Comparison of ENCODE assay signal across 10 mouse cellular contexts in genomic region chr8:109416327-109417100, GRCm38 (mm10).
DNase-seq lines count a peak whose midpoint lies in the region; ATAC-seq and TF ChIP-seq lines count a peak whose summit lies in the region.
"Had no signal": no experiment of that assay in that cellular context is flagged by ENCODE, and none has a peak within 500 bp of the region (broad histone marks: within the 10 kb centered on the region; RNA-seq: fewer than 3 reads in every experiment).

No protein-coding gene starts in this region.

- H3K4me3 ChIP-seq in lung, embryonic 14.5 days (ENCODE audit: low read depth, low read length): no peak overlapping the region
- no peak overlapping the region for H3K4me3 ChIP-seq in lung, adult 2 months (replicated peaks; ENCODE audit: extremely low read depth, low read depth, low read length)
- H3K4me3 ChIP-seq in hindbrain, embryonic 10.5 days: no peak overlapping the region
- no peak overlapping the region for H3K4me3 ChIP-seq in limb, embryonic 12.5 days (replicated peaks)
- H3K4me3 ChIP-seq: stomach, embryonic 15.5 days had no signal

- H3K9me3 ChIP-seq in lung, embryonic 14.5 days (ENCODE audit: low read depth, low read length): no peaks in the 10 kb centered on the region
- no peaks in the 10 kb centered on the region for H3K9me3 ChIP-seq in hindbrain, embryonic 10.5 days
- H3K9me3 ChIP-seq in limb, embryonic 12.5 days: no peaks in the 10 kb centered on the region
- H3K9me3 ChIP-seq: stomach, embryonic 15.5 days had no signal

- 49% methylated on average over 17 of the region's 17 CpGs for WGBS in lung, embryonic 14.5 days
- 56% methylated on average over 17 of the region's 17 CpGs for WGBS in lung, adult 2 months
- WGBS in hindbrain, embryonic 10.5 days: 74% methylated on average over 17 of the region's 17 CpGs
- WGBS in limb, embryonic 12.5 days: 66% methylated on average over 17 of the region's 17 CpGs

- no peaks in the 10 kb centered on the region for H3K4me1 ChIP-seq in lung, embryonic 14.5 days (ENCODE audit: insufficient read depth)
- H3K4me1 ChIP-seq in lung, adult 2 months (ENCODE audit: control insufficient read depth, insufficient read depth, low read length): no peaks in the 10 kb centered on the region
- H3K4me1 ChIP-seq in hindbrain, embryonic 10.5 days (replicated peaks): peaks cover 39% of the 10 kb centered on the region
- peaks cover 16% of the 10 kb centered on the region for H3K4me1 ChIP-seq in limb, embryonic 12.5 days (replicated peaks)
- H3K4me1 ChIP-seq: stomach, embryonic 15.5 days had no signal

- TF ChIP-seq POLR2A in lung, adult 2 months (IDR thresholded peaks at IDR 0.05; ENCODE audit: borderline replicate concordance, extremely low read depth, low read depth, low read length): no peak

- no peak for ATAC-seq in lung, embryonic 14.5 days (ENCODE audit: insufficient read depth)
- no peak for ATAC-seq in limb, embryonic 12.5 days (ENCODE audit: insufficient number of reproducible peaks, insufficient read depth, low FRiP score, low TSS enrichment, low read depth)
- no peak for ATAC-seq in megakaryocyte, adult 5-6 weeks (ENCODE audit: poor library complexity, severe bottlenecking)

- no peak overlapping the region for H3K27ac ChIP-seq in lung, embryonic 14.5 days (ENCODE audit: low read depth)
- H3K27ac ChIP-seq in hindbrain, embryonic 10.5 days: peak overlapping the region; percentile 78
- H3K27ac ChIP-seq in limb, embryonic 12.5 days: peak overlapping the region; percentile 53; the same call in 1 of the 2 replicates
- H3K27ac ChIP-seq: stomach, embryonic 15.5 days had no signal

- TF ChIP-seq CTCF in lung, embryonic 14.5 days (IDR thresholded peaks at IDR 0.05; ENCODE audit: low read depth): no peak
- no peak for TF ChIP-seq CTCF in lung, adult 2 months (IDR thresholded peaks at IDR 0.05; ENCODE audit: insufficient read depth, low read length)

- peak overlapping the region; percentile 44 for H3K4me2 ChIP-seq in lung, embryonic 14.5 days
- H3K4me2 ChIP-seq in limb, embryonic 12.5 days: no peak overlapping the region
- H3K4me2 ChIP-seq: stomach, embryonic 15.5 days had no signal

- H3K36me3 ChIP-seq in lung, embryonic 14.5 days (ENCODE audit: insufficient read depth): no peaks in the 10 kb centered on the region
- H3K36me3 ChIP-seq in hindbrain, embryonic 10.5 days: no peaks in the 10 kb centered on the region
- no peaks in the 10 kb centered on the region for H3K36me3 ChIP-seq in limb, embryonic 12.5 days
- H3K36me3 ChIP-seq: stomach, embryonic 15.5 days had no signal

- H3K27me3 ChIP-seq in lung, embryonic 14.5 days (ENCODE audit: insufficient read depth, low read length): no peaks in the 10 kb centered on the region
- H3K27me3 ChIP-seq in hindbrain, embryonic 10.5 days (ENCODE audit: insufficient read depth, poor library complexity, severe bottlenecking): no peaks in the 10 kb centered on the region
- H3K27me3 ChIP-seq in limb, embryonic 12.5 days: peaks cover 4% of the 10 kb centered on the region; the same call in 1 of the 2 replicates
- H3K27me3 ChIP-seq: stomach, embryonic 15.5 days had no signal

- H3K9ac ChIP-seq in lung, embryonic 14.5 days: 0 out of 2 replicates have a peak overlapping the region, but pooled peaks have one; percentile 6
- no peak overlapping the region for H3K9ac ChIP-seq in limb, embryonic 12.5 days (replicated peaks)
- H3K9ac ChIP-seq: stomach, embryonic 15.5 days had no signal

- peak; percentile 44 for DNase-seq in lung, embryonic 14.5 days
- no peak for DNase-seq in lung, adult 2 months
- DNase-seq in hindbrain, embryonic 10.5 days (ENCODE audit: low spot score): no peak
- peak; percentile 16 for DNase-seq in right cerebral cortex, postnatal 4 days
- DNase-seq in thymus, postnatal 25 days: no peak
- DNase-seq in thymus, postnatal 10 days (ENCODE audit: low spot score in 2 of 2): no peak
- DNase-seq: gastrocnemius, postnatal 10 days had no signal

Comparison
In these comparisons a context has a peak if more than half of its experiments do, and no peak if none do; other contexts are left out.
1. DNase-seq: peak in lung, embryonic 14.5 days (single experiment) and right cerebral cortex, postnatal 4 days (single experiment); none in lung, adult 2 months (single experiment), hindbrain, embryonic 10.5 days (single experiment), thymus, postnatal 25 days (single experiment) and thymus, postnatal 10 days (0 of 2).